Mouse (Mus musculus) neural tube, embryonic 15.5 days (tissue): Measurements from ENCODE around the gene Mov10l1. TPM values are rescaled to one million over a fixed set of nuclear protein-coding genes. Genes with fewer than 3 reads are reported as not detected.

Source experiments
- ATAC-seq: fragments of 200-750 bp; cut with Nextera tagmentation; 2 replicates; pipeline ENCODE4 v1.8.0; 2017; ENCODE audit warnings: mild to moderate bottlenecking, moderate TSS enrichment, moderate library complexity; ENCODE audit not compliant: low FRiP score
- H3K27ac ChIP-seq: fragments of 300-500 bp; sonication (generic); replicated peaks from 2 replicates; pipeline ENCODE4 v1.5.1; 2015; ENCODE audit warnings: mild to moderate bottlenecking, inconsistent platforms
- H3K27me3 ChIP-seq: fragments of 300-500 bp; sonication (generic); replicated peaks from 2 replicates; pipeline ENCODE4 v1.6.1; 2015; ENCODE audit warnings: inconsistent platforms
- H3K36me3 ChIP-seq: fragments of 300-500 bp; sonication (generic); 2 replicates; pipeline ENCODE4 v1.6.1; 2015; ENCODE audit warnings: inconsistent platforms
- H3K4me1 ChIP-seq: fragments of 300-500 bp; sonication (generic); 2 replicates; pipeline ENCODE4 v1.6.1; 2015; ENCODE audit warnings: inconsistent platforms
- H3K4me2 ChIP-seq: fragments of 300-500 bp; sonication (generic); 2 replicates; pipeline ENCODE4 v1.6.1; 2015; ENCODE audit warnings: inconsistent platforms, mild to moderate bottlenecking, moderate library complexity
- H3K4me3 ChIP-seq: fragments of 300-500 bp; sonication (generic); replicated peaks from 2 replicates; pipeline ENCODE4 v1.5.1; 2015; ENCODE audit warnings: mild to moderate bottlenecking, inconsistent platforms
- H3K9ac ChIP-seq: fragments of 300-500 bp; sonication (generic); replicated peaks from 2 replicates; pipeline ENCODE4 v1.6.1; 2015; ENCODE audit warnings: mild to moderate bottlenecking, inconsistent platforms
- H3K9me3 ChIP-seq: fragments of 300-500 bp; sonication (generic); replicated peaks from 2 replicates; pipeline ENCODE4 v1.6.1; 2016; ENCODE audit warnings: inconsistent platforms
- WGBS: fragments of 180-500 bp; shearing (Covaris S2); methylation state at CpG from one replicate; pipeline ENCODE4 v1.1.7; 2015; ENCODE audit warnings: mixed read lengths; 5-methylcytosine and 5-hydroxymethylcytosine counted together
- polyA plus RNA-seq: library from polyadenylated mRNA; unstranded; fragments of >200 nt; fragmentation: Nextera tagmentation; extraction: Ambion mirVana; gene quantifications from 2 replicates; pipeline ENCODE4 v1.2.1, GENCODE M21; 2015

Mov10l1 gene
- polyA plus RNA-seq, 1 experiment from 2014 or later = not detected

DNA sequence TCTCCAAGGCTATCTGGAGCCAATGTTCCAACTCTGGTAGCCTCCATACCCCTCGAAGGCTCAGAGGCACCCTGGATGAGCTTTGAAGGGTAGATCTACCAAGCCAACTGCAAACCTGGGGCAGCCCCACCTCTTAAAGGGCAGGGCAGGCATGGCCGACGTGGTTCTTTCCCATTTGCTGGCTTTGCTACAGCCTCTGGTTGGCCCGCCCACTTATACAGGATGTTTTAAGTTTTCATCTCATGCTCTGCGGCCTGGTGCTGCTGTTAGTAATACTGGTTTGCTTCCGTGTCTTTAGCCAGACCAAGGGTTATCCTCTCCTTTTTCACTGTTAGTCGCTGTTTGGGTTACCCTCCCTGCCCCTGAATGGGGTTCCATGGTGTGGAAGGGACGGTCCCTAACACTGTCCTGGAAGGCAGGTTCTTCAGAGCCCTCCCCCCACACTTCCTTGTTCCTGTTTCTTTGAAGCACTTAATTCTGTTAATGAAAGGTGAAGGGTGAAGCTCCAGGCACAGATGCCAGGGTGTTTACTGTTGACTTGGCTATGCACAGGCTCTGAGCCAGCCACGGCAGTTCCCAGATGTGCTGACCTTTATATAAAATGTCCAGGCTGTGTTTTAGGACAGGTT lies 95.6 kb downstream of the Mov10l1 start:
- Histone ChIP-seq H3K4me2 (peak overlapping the region; percentile 65), H3K27ac (no peak overlapping the region), H3K27me3 (no peaks in the 10 kb centered on the region), H3K4me1 (peaks cover 43% of the 10 kb centered on the region), H3K4me3 (no peak overlapping the region), H3K9ac (no peak overlapping the region), H3K9me3 (no peaks in the 10 kb centered on the region), H3K36me3 (peaks cover 28% of the 10 kb centered on the region)
- 74% methylated on average over 9 of the region's 9 CpGs for WGBS
- ATAC-seq = no peak

DNA sequence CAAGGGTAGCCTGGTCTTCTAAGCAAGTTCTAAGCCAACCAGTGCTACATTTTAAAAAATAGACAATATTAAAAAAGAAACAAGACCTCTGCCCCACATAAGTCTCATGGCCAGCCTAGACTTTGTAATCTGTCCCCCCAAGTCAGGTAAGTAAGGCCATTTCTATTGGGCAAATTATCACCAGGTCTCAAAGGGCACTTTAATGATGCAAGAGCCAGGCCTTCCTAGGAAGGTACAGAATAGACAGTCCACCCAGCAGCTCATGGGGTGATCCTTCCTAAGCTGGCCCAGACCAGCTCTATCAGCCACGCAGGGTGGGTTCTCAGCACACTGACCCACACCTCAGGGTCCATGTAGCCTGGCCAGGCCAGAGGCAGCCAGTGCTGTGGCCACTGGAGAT lies 101.2 kb downstream of the Mov10l1 start:
- Histone ChIP-seq H3K9me3 (no peaks in the 10 kb centered on the region), H3K36me3 (peaks cover 69% of the 10 kb centered on the region), H3K27ac (no peak overlapping the region), H3K27me3 (no peaks in the 10 kb centered on the region), H3K9ac (no peak overlapping the region), H3K4me1 (peaks cover 10% of the 10 kb centered on the region), H3K4me2 (no peak overlapping the region), H3K4me3 (no peak overlapping the region)
- WGBS = 93% methylated on average over 1 of the region's 1 CpGs
- no peak for ATAC-seq

DNA sequence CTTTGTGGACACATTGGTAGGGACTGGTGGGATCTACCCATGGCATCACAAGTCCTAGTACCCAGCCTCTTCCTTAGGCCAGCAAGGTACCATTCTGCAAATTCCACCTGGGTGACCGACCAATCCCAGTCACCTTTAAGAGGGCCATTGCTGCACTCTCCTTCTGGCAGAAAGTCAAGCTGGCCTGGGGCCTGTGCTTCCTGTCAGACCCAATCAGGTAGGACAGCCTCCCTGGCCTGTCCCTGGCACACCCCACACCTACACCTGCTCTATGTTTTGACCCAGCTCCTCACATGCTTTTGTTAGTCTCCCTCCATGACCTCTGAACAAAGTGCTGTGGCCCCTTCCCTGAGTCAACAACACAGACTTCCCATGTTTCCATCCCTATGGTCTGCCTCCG lies 102.1 kb downstream of the Mov10l1 start:
- Histone ChIP-seq H3K36me3 (peaks cover 66% of the 10 kb centered on the region), H3K4me1 (peaks cover 13% of the 10 kb centered on the region), H3K27ac (no peak overlapping the region), H3K9me3 (no peaks in the 10 kb centered on the region), H3K27me3 (no peaks in the 10 kb centered on the region), H3K4me3 (no peak overlapping the region), H3K9ac (no peak overlapping the region), H3K4me2 (no peak overlapping the region)
- ATAC-seq = no peak
- 96% methylated on average over 2 of the region's 2 CpGs for WGBS

DNA sequence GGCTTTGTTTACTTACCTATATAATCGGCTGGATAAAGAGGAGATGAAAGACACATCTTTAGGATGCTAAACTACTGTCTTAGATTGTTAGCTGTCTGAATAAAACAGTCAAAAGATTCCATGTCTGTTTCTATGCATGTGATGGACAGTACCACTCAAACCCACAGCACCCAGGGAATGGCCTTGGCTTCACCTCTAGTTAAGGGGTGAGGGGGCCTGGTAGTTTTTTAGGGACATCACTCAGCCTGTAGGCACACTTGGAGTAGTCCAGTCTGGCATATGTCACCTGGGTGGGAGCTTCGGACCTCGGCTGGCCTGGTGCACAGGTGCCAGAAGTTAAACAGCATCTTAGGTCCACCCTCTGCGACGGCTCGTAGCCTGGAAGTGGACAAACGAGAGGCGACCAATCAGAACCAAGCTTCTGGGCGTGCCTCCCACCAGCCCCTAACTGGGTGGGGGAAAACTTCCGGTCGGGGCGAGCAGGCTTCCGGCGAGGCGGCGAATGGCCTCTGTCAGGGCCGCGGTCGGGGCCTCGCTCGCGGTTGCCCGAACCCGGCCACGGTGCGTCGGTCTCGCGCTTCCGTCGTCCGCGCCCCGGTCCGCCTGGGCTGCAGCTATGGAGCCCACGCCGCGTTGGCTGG lies 106.0 kb downstream of the Mov10l1 start, which contains the start of gene Selenoo:
Selenoo (plus strand) TSS at position 478 of the 641 bp plus-strand sequence.
- H3K27me3 ChIP-seq = no peaks in the 10 kb centered on the region
- WGBS = 2% methylated on average over 38 of the region's 38 CpGs
- H3K36me3 ChIP-seq = peaks cover 57% of the 10 kb centered on the region

DNA sequence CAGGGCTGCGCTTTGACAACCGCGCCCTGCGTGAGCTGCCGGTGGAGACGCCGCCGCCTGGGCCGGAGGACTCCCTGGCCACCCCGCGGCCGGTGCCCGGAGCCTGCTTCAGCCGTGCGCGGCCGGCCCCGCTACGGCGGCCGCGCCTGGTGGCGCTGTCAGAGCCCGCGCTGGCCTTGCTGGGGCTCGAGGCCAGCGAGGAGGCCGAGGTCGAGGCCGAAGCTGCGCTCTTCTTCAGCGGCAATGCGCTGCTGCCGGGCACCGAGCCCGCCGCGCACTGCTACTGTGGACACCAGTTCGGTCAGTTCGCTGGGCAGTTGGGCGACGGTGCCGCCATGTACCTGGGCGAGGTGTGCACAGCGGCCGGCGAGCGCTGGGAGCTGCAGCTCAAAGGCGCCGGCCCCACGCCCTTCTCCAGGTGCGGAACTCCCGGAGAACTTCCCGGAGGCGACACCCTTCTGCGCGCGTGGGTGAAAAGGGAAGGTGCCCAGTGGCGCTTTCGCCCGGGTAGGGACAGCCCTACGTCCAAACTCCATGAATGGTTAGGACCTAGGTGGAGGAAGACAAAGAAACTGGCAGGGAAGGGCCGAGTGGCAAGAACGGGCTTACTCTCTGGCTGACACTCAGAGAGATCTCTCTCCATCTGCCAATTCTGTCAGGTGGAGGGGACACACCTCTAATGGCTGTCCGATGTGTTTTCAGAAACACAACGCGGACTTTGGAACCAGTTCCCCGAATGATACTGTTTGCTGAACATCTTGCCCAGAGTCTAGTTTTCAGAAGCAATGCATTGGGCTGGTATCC lies 106.7 kb downstream of the Mov10l1 start:
- H3K4me1 ChIP-seq = peaks cover 31% of the 10 kb centered on the region
- H3K4me3 ChIP-seq = peak overlapping the region; percentile 99
- H3K9me3 ChIP-seq = no peaks in the 10 kb centered on the region
- whole genome bisulfite sequencing = 4% methylated on average over 68 of the region's 68 CpGs
- H3K27ac ChIP-seq = peak overlapping the region; percentile 84
- peak overlapping the region; percentile 97 for H3K9ac ChIP-seq
- H3K27me3 ChIP-seq = no peaks in the 10 kb centered on the region
- peaks cover 57% of the 10 kb centered on the region for H3K36me3 ChIP-seq
- H3K4me2 ChIP-seq = peak overlapping the region; percentile 97
- ATAC-seq = peak; percentile 67

More for the DNA sequence above, 106.0 kb downstream of the Mov10l1 start, which contains the start of gene Selenoo:
- peak; percentile 93 for ATAC-seq
- Histone ChIP-seq H3K9ac (peak within 1 kb of the TSS; percentile 97), H3K27ac (peak within 1 kb of the TSS; percentile 84), H3K9me3 (no peaks in the 10 kb centered on the region), H3K4me1 (peaks cover 31% of the 10 kb centered on the region), H3K4me3 (peak within 1 kb of the TSS; percentile 99), H3K4me2 (peak within 1 kb of the TSS; percentile 97)

DNA sequence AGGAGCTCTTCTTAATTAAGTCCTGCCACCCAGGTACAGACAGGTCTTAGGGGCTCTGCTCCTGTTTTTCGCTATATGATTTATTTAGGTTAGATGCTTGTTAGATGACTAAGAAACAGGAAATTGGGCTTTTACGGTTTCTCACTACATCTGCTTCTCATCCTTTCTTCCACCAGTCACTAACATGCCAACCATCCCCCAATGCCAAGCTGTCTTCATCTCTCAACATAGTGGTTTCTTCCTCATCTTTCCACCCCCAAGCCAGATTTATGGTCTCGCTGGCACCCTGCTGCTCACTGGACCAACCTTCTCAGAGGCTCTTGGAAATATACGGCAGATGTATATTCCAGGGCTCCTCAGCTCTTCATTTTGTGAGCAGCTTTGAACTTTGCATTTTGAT lies 108.0 kb downstream of the Mov10l1 start:
- H3K27me3 ChIP-seq = no peaks in the 10 kb centered on the region
- 0 out of 2 replicates have a peak overlapping the region, but pooled peaks have one; percentile 23 for H3K9ac ChIP-seq
- WGBS = 86% methylated on average over 4 of the region's 4 CpGs
- peak overlapping the region; percentile 97; the same call in 1 of the 2 replicates for H3K4me2 ChIP-seq
- peaks cover 57% of the 10 kb centered on the region for H3K36me3 ChIP-seq
- ATAC-seq = no peak
- H3K9me3 ChIP-seq = no peaks in the 10 kb centered on the region
- no peak overlapping the region for H3K27ac ChIP-seq
- peak overlapping the region; percentile 99; the same call in 1 of the 2 replicates for H3K4me3 ChIP-seq
- peaks cover 31% of the 10 kb centered on the region for H3K4me1 ChIP-seq

DNA sequence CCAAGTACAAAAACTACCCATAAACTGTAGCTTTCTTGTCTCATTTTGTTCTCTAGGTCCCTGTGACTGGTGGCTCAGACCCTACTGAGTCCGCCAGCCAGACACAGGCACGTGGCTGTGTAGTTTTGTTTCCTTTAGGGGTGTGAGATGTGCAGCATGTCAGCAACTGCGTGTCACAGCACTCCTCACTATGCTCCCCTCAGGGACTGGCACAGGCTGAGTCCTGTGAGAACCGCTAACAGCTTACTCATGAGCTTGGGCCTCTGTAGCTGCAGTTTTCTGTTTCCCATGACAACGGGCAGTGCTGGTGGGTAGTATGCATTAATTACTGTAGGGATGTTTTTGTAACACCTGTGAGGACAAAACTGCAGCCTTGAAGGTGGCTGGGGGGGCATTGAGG lies 109.5 kb downstream of the Mov10l1 start:
- H3K4me2 ChIP-seq = no peak overlapping the region

DNA sequence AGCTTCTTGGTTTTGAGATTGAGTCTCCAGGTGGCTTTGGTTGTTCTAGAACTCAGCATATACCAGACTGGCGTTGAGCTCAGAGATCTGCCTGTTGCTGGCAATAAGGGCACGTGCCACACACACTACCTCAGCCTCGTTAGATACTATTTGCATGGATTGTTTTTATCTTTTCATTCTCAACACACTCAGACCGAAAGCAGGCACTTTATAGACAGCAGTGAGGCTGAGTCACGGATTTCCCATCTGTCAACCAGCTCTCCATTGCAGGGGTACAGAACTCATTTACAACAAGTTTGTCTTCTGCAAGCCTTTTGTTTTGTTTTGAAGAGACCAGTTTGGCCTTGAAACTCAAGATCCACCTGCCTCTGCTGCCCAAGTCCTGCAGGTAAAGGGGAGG lies 114.7 kb downstream of the Mov10l1 start:
- no peak for ATAC-seq
- Histone ChIP-seq H3K36me3 (peaks cover 99% of the 10 kb centered on the region), H3K4me2 (no peak overlapping the region), H3K4me3 (no peak overlapping the region), H3K9ac (no peak overlapping the region), H3K27me3 (no peaks in the 10 kb centered on the region), H3K9me3 (no peaks in the 10 kb centered on the region), H3K27ac (no peak overlapping the region), H3K4me1 (no peaks in the 10 kb centered on the region)
- WGBS = 93% methylated on average over 5 of the region's 5 CpGs

More for the DNA sequence above, 109.5 kb downstream of the Mov10l1 start:
- Histone ChIP-seq H3K36me3 (peaks cover 57% of the 10 kb centered on the region), H3K4me3 (no peak overlapping the region), H3K4me1 (peaks cover 31% of the 10 kb centered on the region), H3K9me3 (no peaks in the 10 kb centered on the region), H3K27ac (no peak overlapping the region), H3K9ac (no peak overlapping the region), H3K27me3 (no peaks in the 10 kb centered on the region)
- ATAC-seq = no peak
- WGBS = 78% methylated on average over 5 of the region's 5 CpGs

DNA sequence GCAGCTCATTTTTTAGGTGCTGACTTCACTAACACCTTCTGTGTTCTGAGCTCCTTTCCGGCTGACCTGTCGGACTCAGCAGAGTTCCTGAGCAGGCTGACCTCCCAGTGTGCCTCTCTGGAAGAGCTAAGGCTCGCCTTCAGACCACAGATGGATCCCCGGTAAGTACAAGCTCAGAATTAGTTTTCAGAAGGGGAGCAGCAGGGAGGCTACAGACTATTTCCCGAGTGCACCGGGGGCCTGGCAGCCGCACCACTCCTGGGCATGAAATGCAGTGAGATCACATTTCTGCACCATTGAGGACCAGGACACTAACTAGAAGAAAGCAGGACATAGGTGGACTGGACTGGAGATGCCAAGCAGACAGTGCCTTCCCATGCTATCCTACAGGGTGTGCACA lies 115.9 kb downstream of the Mov10l1 start:
- no peaks in the 10 kb centered on the region for H3K4me1 ChIP-seq
- no peak overlapping the region for H3K9ac ChIP-seq
- H3K4me2 ChIP-seq = no peak overlapping the region
- H3K36me3 ChIP-seq = peaks cover 99% of the 10 kb centered on the region
- H3K4me3 ChIP-seq = no peak overlapping the region
- ATAC-seq = no peak
- no peaks in the 10 kb centered on the region for H3K9me3 ChIP-seq
- 91% methylated on average over 7 of the region's 7 CpGs for WGBS
- no peaks in the 10 kb centered on the region for H3K27me3 ChIP-seq
- H3K27ac ChIP-seq = no peak overlapping the region

DNA sequence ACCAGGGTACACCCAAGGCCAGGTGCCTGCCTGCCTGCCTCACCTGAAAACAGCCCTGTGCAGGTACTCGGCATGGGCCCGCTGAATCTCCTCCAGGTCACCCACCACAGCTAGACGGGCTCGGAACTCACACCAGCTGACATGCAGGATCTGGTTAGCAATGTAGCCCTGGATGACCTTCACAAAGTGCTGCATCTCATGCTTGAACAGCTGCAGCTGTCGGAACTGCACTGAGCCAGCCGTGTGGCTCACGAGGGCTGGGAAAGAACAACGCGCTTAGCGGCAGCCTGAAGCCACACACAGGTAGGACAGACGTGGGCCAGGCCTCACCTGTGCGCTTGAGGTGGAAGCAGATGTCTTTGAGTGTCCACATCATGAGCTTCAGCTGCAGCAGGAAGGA lies 118.1 kb downstream of the Mov10l1 start:
- no peaks in the 10 kb centered on the region for H3K9me3 ChIP-seq
- no peak overlapping the region for H3K27ac ChIP-seq
- no peaks in the 10 kb centered on the region for H3K4me1 ChIP-seq
- no peak overlapping the region for H3K9ac ChIP-seq
- H3K4me2 ChIP-seq = no peak overlapping the region
- ATAC-seq = no peak
- peaks cover 99% of the 10 kb centered on the region for H3K36me3 ChIP-seq
- no peak overlapping the region for H3K4me3 ChIP-seq
- H3K27me3 ChIP-seq = no peaks in the 10 kb centered on the region
- WGBS = 93% methylated on average over 12 of the region's 12 CpGs

DNA sequence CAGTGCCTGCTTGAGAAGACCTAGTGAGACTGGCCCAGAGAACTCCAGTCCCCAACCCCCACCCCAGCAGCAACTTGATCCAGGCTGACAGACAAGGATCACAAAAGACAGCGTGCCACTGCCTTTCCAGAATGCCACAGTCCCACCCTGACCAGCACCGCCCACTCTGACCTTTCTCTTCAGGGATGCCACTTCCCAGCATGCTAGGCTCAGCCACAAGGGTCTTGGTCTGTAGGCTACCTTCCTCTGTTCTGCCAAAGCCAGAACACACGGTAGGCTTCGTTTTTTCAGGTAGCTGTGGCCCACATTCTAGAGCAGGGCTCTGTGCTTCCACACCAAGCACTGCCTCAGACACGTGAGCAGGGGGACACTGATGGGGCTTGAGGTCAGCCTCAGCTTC lies 119.9 kb downstream of the Mov10l1 start:
- H3K4me1 ChIP-seq = no peaks in the 10 kb centered on the region
- no peaks in the 10 kb centered on the region for H3K9me3 ChIP-seq
- H3K4me3 ChIP-seq = no peak overlapping the region
- 73% methylated on average over 5 of the region's 5 CpGs for WGBS
- H3K27me3 ChIP-seq = no peaks in the 10 kb centered on the region
- no peak overlapping the region for H3K27ac ChIP-seq
- no peak for ATAC-seq
- no peak overlapping the region for H3K4me2 ChIP-seq
- peaks cover 99% of the 10 kb centered on the region for H3K36me3 ChIP-seq
- H3K9ac ChIP-seq = no peak overlapping the region
